Mouse (Mus musculus) CH12.LX (cell line): ENCODE results near the gene Kif5c. TPM values are rescaled to one million over a fixed set of nuclear protein-coding genes. Genes with fewer than 3 reads are reported as not detected.
A peak's percentile ranks its signal among the peaks of the same experiment; 100 is the strongest.

Experiments used
- DNase-seq: peaks from one replicate; pipeline ENCODE4 v3.0.0-alpha.2; 2013; ENCODE audit errors: extremely low read depth
- H3K27ac ChIP-seq: 2 replicates; pipeline ENCODE4 v1.5.1; 2012; ENCODE audit warnings: low read depth, mild to moderate bottlenecking, control low read depth, moderate library complexity; ENCODE audit not compliant: insufficient read depth
- H3K27me3 ChIP-seq: replicated peaks from 2 replicates; pipeline ENCODE3; 2012; ENCODE audit warnings: inconsistent platforms
- H3K36me3 ChIP-seq, 2 experiments: replicated peaks in 1 of 2; 2 replicates each; pipeline versions ENCODE3 to v1.6.1; 2012; ENCODE audit warnings: inconsistent platforms in 1 of 2, low read length in 1 of 2, mild to moderate bottlenecking in 1 of 2, mixed read lengths in 1 of 2, moderate library complexity in 1 of 2; ENCODE audit not compliant: control insufficient read depth in 1 of 2, insufficient read depth in 1 of 2
- H3K4me1 ChIP-seq, 2 experiments: 2 replicates each; pipeline ENCODE4 v1.6.1; 2012; ENCODE audit warnings: inconsistent platforms in 1 of 2, moderate library complexity in 1 of 2; ENCODE audit not compliant: insufficient read depth in 2 of 2, control insufficient read depth in 1 of 2
- H3K4me2 ChIP-seq: 2 replicates; pipeline ENCODE4 v1.6.1; 2012; ENCODE audit warnings: low read depth, mild to moderate bottlenecking, control low read depth; ENCODE audit not compliant: poor library complexity, insufficient read depth, severe bottlenecking
- H3K4me3 ChIP-seq, 3 experiments: fragments of 150-350 bp in 1 of 3; sonication (generic) in 1 of 3; replicated peaks in 1 of 3; 2 replicates each; pipeline versions ENCODE3 to v1.5.1; 2011 to 2012; ENCODE audit warnings: low read depth in 2 of 3, low read length in 2 of 3, mild to moderate bottlenecking in 2 of 3, moderate library complexity in 2 of 3, control low read depth in 1 of 3, improper control_type of control experiment in 1 of 3, inconsistent platforms in 1 of 3, mixed read lengths in 1 of 3; ENCODE audit not compliant: poor library complexity in 1 of 3
- H3K79me2 ChIP-seq: replicated peaks from 2 replicates; pipeline ENCODE4 v1.6.1; 2012; ENCODE audit warnings: mild to moderate bottlenecking, moderate library complexity; ENCODE audit not compliant: control insufficient read depth, poor library complexity, insufficient read depth, severe bottlenecking; ENCODE audit errors: extremely low read depth
- H3K9ac ChIP-seq: 2 replicates; pipeline ENCODE4 v1.6.1; 2012; ENCODE audit warnings: low read depth, mild to moderate bottlenecking, control low read depth, moderate library complexity; ENCODE audit not compliant: insufficient read depth
- H3K9me3 ChIP-seq: replicated peaks from 2 replicates; pipeline ENCODE3; 2012; ENCODE audit warnings: low read length, inconsistent platforms, mixed read lengths
- E2F4 ChIP-seq: IDR thresholded peaks from 2 replicates; pipeline ENCODE4 v1.6.1; 2011; ENCODE audit warnings: low read depth, low read length, improper control_type of control experiment; ENCODE audit not compliant: insufficient replicate concordance
- HCFC1 ChIP-seq: IDR thresholded peaks from 2 replicates; pipeline ENCODE4 v1.6.1; 2012; ENCODE audit warnings: low read depth, mild to moderate bottlenecking, inconsistent platforms, low read length, improper control_type of control experiment
- JUND ChIP-seq: conservative IDR thresholded peaks from 2 replicates; pipeline ENCODE4 v1.6.1; 2011; ENCODE audit warnings: low read depth, low read length, improper control_type of control experiment
- KAT2A ChIP-seq: IDR thresholded peaks from 2 replicates; pipeline ENCODE4 v1.6.1; 2012; ENCODE audit warnings: low read length, improper control_type of control experiment, inconsistent platforms; ENCODE audit not compliant: insufficient replicate concordance
- MAFK ChIP-seq: IDR thresholded peaks from 2 replicates; pipeline ENCODE4 v1.6.1; 2011; ENCODE audit warnings: low read length, improper control_type of control experiment; ENCODE audit not compliant: insufficient replicate concordance
- MEF2A ChIP-seq: IDR thresholded peaks from 2 replicates; pipeline ENCODE4 v1.6.1; 2014; ENCODE audit warnings: low read depth, mild to moderate bottlenecking, inconsistent platforms, low read length, improper control_type of control experiment, borderline replicate concordance
- MXI1 ChIP-seq: IDR thresholded peaks from 2 replicates; pipeline ENCODE4 v1.6.1; 2011; ENCODE audit warnings: mild to moderate bottlenecking, low read depth, low read length, improper control_type of control experiment
- PAX5 ChIP-seq: IDR thresholded peaks from 2 replicates; pipeline ENCODE4 v1.6.1; 2012; ENCODE audit warnings: low read length, inconsistent platforms, mixed read lengths
- SIN3A ChIP-seq: IDR thresholded peaks from 2 replicates; pipeline ENCODE4 v1.6.1; 2012; ENCODE audit warnings: low read length, improper control_type of control experiment, inconsistent platforms
- SMC3 ChIP-seq: IDR thresholded peaks from 2 replicates; pipeline ENCODE4 v1.6.1; 2011; ENCODE audit warnings: low read depth, low read length, improper control_type of control experiment
- USF1 ChIP-seq: IDR thresholded peaks from 2 replicates; pipeline ENCODE4 v1.6.1; 2014; ENCODE audit warnings: low read depth, mild to moderate bottlenecking, inconsistent platforms, low read length, improper control_type of control experiment
- ZMIZ1 ChIP-seq: IDR thresholded peaks from 2 replicates; pipeline ENCODE4 v1.6.1; 2012; ENCODE audit warnings: low read depth, mild to moderate bottlenecking, inconsistent platforms, low read length, improper control_type of control experiment
- dilution Hi-C: fragments of 300-500 bp; cut with MboI; formaldehyde crosslinking; loops from 2 replicates; pipeline ENCODE4 v1.14.3; 2020; ENCODE audit warnings: low sequenced_read_pairs; ENCODE audit not compliant: extremely low pct_unique_long_range_greater_than_20kb, extremely low pct_ligation_motif_present
- in situ Hi-C: fragments of 300-500 bp; cut with MboI; formaldehyde crosslinking; loops from 3 replicates; pipeline ENCODE4 v1.14.3; 2019; ENCODE audit warnings: low sequenced_read_pairs, low pct_ligation_motif_present, low pct_unique_long_range_greater_than_20kb, mixed read lengths
- polyA plus RNA-seq: library from polyadenylated mRNA; unstranded; fragments of >175 nt; gene quantifications from 2 replicates; pipeline ENCODE4 v1.2.1, GENCODE M21; 2012; ENCODE audit warnings: low read depth; ENCODE audit not compliant: insufficient read length
- total RNA-seq, 2 experiments: library from RNA; depleted of rRNA; stranded (reverse); fragments of 300-350 nt in 1 of 2; fragments of >200 nt in 1 of 2; gene quantifications; 2 replicates each; pipeline ENCODE4 v1.2.3; 2012 to 2014

Kif5c gene
- total RNA-seq (2012; rRNA removed) (3.5 and 4.8 TPM in 2 replicates), total RNA-seq (2014; rRNA removed) (2.5 and 3.0 TPM in 2 replicates), polyA plus RNA-seq (3.1 and 4.4 TPM in 2 replicates)

DNA sequence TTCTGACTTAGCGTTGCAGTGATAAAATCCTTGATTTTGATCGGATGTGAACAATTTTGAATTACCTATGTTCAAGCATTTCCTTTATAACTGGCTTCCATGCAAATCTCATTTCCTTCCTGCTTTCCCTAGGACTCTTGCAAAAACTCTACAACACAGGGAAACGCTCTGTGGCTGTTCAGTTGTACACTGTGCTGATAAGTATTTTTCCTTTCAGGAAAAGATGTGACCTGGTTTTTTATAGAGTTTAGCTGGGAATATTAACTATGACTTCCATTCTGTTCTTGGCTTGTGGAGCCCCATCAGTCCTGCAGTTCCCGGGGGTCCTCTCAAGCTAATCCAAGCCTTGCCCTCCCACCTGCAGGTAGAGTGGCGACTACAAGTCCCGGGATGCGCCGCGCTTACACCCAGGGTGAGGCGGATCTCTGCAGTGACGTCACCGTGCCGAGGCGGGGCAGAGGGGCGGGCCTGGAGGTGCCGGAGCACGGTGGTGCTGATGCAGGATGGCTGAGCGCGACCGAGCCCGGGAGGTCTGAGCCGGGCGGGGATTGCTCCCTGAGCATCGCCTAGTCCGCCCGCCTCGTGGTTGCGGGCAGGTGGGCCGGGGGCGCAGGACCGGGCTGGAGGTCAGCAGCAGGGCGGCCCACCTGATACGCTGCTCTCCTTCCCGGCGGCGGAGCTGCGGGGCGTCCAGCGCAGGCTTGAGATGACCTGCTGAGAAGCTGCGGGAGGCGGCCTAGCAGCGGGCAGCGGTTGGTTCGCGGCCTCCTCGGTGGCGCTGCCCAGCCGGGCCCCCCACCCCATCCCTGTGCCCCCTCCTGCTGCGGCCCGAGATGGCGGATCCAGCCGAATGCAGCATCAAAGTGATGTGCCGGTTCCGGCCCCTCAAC lies at the start of gene Kif5c:
Kif5c (plus strand) TSS at position 470 of the 890 bp plus-strand sequence.
- no peak within 1 kb of the TSS for H3K9ac ChIP-seq
- peaks cover 3% of the 10 kb centered on the region for H3K9me3 ChIP-seq
- no peak for TF ChIP-seq PAX5
- no peak for TF ChIP-seq KAT2A
- no peak for TF ChIP-seq HCFC1
- no peak for TF ChIP-seq SMC3
- TF ChIP-seq MEF2A, result no peak
- no peak for TF ChIP-seq SIN3A
- TF ChIP-seq, all 38 proteins: peak for 0
- Histone ChIP-seq H3K4me2 (no peak within 1 kb of the TSS), H3K4me3 (no peak within 1 kb of the TSS), H3K36me3 (no peaks in the 10 kb centered on the region), H3K27ac (no peak within 1 kb of the TSS), H3K4me1 (peaks cover 4% of the 10 kb centered on the region in 2 experiments; a peak in 2 of 4 replicates), H3K79me2 (no peaks in the 10 kb centered on the region), H3K27me3 (no peaks in the 10 kb centered on the region)
- DNase-seq, result no peak
- dilution Hi-C loops, result no loop called here
- in situ Hi-C loops, result no loop called here

DNA sequence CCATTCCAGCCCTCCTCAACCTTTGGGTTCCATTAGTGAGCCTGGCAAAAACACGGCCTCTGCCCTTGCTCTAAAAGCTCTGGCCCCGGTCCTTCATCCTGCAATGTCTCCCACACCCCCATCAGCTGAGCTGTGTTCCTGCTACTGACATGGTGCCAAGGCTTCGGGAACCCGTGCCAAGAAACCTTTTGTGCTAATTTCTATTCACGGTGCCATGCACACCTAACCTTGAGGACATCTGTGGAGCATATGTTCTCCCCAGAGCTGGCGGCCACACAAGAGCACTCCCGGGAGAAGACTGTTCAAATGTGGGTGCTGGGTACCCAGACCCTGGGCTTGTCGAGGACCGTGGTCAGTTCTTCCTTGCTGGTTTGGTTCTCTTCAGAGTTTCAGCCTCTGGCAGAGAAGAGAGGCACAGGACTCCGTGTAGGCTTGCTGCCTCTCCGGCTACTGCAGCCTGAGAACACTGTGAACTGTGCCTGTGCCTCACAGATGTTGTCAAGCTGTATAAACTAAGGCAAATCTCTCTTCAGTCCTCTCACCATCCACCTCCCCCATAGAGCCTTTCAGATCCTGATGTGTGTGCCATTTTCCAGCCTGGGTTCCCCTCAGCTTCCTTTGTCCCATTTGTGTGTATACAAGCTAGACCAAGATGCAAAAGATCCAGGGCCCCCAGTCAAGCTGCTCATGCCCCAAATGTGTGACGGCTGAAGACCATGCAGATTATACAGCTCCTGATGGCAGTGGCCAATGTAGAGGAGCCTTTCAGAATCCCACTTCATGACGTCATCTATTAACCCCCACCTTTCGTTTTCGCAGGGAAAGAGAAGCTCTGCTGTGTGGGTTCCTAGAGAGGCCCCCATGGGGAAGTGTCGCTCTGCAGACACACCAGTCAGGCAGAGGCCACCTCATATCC lies 49.0 kb upstream of the Kif5c start:
- Histone ChIP-seq H3K4me2 (peak overlapping the region; percentile 47), H3K36me3 (no peaks in the 10 kb centered on the region), H3K4me1 (peaks cover 2 to 3% of the 10 kb centered on the region in 2 experiments; a peak in 1 of 4 replicates), H3K27ac (no peak overlapping the region), H3K4me3 (peak overlapping the region in 1 of 3 experiments; percentile 10), H3K27me3 (no peaks in the 10 kb centered on the region), H3K79me2 (no peaks in the 10 kb centered on the region), H3K9ac (no peak overlapping the region), H3K9me3 (no peaks in the 10 kb centered on the region)
- TF ChIP-seq KAT2A (no peak), SIN3A (no peak), JUND (no peak), USF1 (no peak), MAFK (no peak), PAX5 (no peak), MXI1 (no peak), ZMIZ1 (no peak), E2F4 (no peak)
- DNase-seq, result no peak
- dilution Hi-C loops, result no loop called here
- in situ Hi-C loops, result no loop called here
